Mouse (Mus musculus) MEL (cell line): ENCODE data around the gene Atp8a2. TPM values are rescaled to one million over a fixed set of nuclear protein-coding genes. Genes with fewer than 3 reads are reported as not detected.

ENCODE experiments used
- DNase-seq: peaks from one replicate; pipeline ENCODE4 v3.0.0; 2011; ENCODE audit warnings: low read depth, low spot score
- H3K27ac ChIP-seq: 2 replicates; pipeline ENCODE4 v1.5.1; 2012; ENCODE audit warnings: low read depth, mild to moderate bottlenecking, control low read depth, low read length, moderate library complexity; ENCODE audit not compliant: control insufficient read depth
- H3K27me3 ChIP-seq, 2 experiments: fragments of 150-350 bp in 1 of 2; sonication (generic) in 1 of 2; 2 replicates each; pipeline ENCODE4 v1.6.1; 2012; ENCODE audit warnings: low read length in 2 of 2, mild to moderate bottlenecking in 2 of 2, improper control_type of control experiment in 1 of 2, moderate library complexity in 1 of 2; ENCODE audit not compliant: insufficient read depth in 2 of 2, control insufficient read depth in 1 of 2
- H3K36me3 ChIP-seq, 2 experiments: 2 replicates each; pipeline ENCODE4 v1.6.1; 2012 to 2014; ENCODE audit warnings: low read length in 2 of 2, improper control_type of control experiment in 1 of 2, inconsistent platforms in 1 of 2, mild to moderate bottlenecking in 1 of 2; ENCODE audit not compliant: insufficient read depth in 2 of 2, control insufficient read depth in 1 of 2
- H3K4me1 ChIP-seq, 2 experiments: fragments of 150-350 bp in 1 of 2; sonication (generic) in 1 of 2; 2 replicates each; pipeline ENCODE4 v1.6.1; 2012; ENCODE audit warnings: low read length in 2 of 2, improper control_type of control experiment in 1 of 2, mild to moderate bottlenecking in 1 of 2; ENCODE audit not compliant: insufficient read depth in 2 of 2, control insufficient read depth in 1 of 2
- H3K4me3 ChIP-seq, 2 experiments: fragments of 150-350 bp in 1 of 2; sonication (generic) in 1 of 2; 2 replicates each; pipeline ENCODE4 v1.5.1; 2012; ENCODE audit warnings: low read depth in 2 of 2, low read length in 2 of 2, mild to moderate bottlenecking in 2 of 2, moderate library complexity in 2 of 2, control low read depth in 1 of 2, improper control_type of control experiment in 1 of 2; ENCODE audit not compliant: control insufficient read depth in 1 of 2, insufficient read depth in 1 of 2
- H3K79me2 ChIP-seq: 2 replicates; pipeline ENCODE4 v1.6.1; 2012; ENCODE audit warnings: mild to moderate bottlenecking, low read length, moderate library complexity; ENCODE audit not compliant: control insufficient read depth, poor library complexity, insufficient read depth
- H3K9ac ChIP-seq: 2 replicates; pipeline ENCODE4 v1.6.1; 2012; ENCODE audit warnings: low read depth, mild to moderate bottlenecking, control low read depth, low read length, moderate library complexity; ENCODE audit not compliant: control insufficient read depth, poor library complexity, severe bottlenecking
- H3K9me3 ChIP-seq: fragments of 150-350 bp; sonication (generic); replicated peaks from 2 replicates; pipeline ENCODE4 v1.6.1; 2012; ENCODE audit warnings: mild to moderate bottlenecking, low read length, improper control_type of control experiment, moderate library complexity; ENCODE audit not compliant: insufficient read depth
- BHLHE40 ChIP-seq: IDR thresholded peaks from 2 replicates; pipeline ENCODE4 v1.6.1; 2012; ENCODE audit warnings: low read depth, mild to moderate bottlenecking, inconsistent platforms, low read length, improper control_type of control experiment, borderline replicate concordance
- CHD1 ChIP-seq: IDR thresholded peaks from 2 replicates; pipeline ENCODE4 v1.6.1; 2012; ENCODE audit warnings: low read depth, mild to moderate bottlenecking, inconsistent platforms, low read length, improper control_type of control experiment
- CHD2 ChIP-seq: IDR thresholded peaks from 2 replicates; pipeline ENCODE4 v1.6.1; 2011; ENCODE audit warnings: low read length, improper control_type of control experiment
- CTCF ChIP-seq, 3 experiments: IDR thresholded peaks in 2 of 3; conservative IDR thresholded peaks in 1 of 3; 2 replicates each; pipeline ENCODE4 v1.5.1; 2011 to 2012; ENCODE audit warnings: low read length in 3 of 3, low read depth in 2 of 3, mild to moderate bottlenecking in 2 of 3, improper control_type of control experiment in 1 of 3, inconsistent platforms in 1 of 3, mixed read lengths in 1 of 3, moderate library complexity in 1 of 3; ENCODE audit not compliant: control insufficient read depth in 1 of 3, insufficient read depth in 1 of 3, poor library complexity in 1 of 3, severe bottlenecking in 1 of 3
- ETS1 ChIP-seq: IDR thresholded peaks from 2 replicates; pipeline ENCODE4 v1.6.1; 2012; ENCODE audit warnings: low read depth, mild to moderate bottlenecking, inconsistent platforms, low read length, improper control_type of control experiment, moderate library complexity
- HCFC1 ChIP-seq: IDR thresholded peaks from 2 replicates; pipeline ENCODE4 v1.6.1; 2012; ENCODE audit warnings: low read depth, mild to moderate bottlenecking, inconsistent platforms, low read length, improper control_type of control experiment, moderate library complexity
- MAFK ChIP-seq: IDR thresholded peaks from 2 replicates; pipeline ENCODE4 v1.6.1; 2011; ENCODE audit warnings: low read depth, mild to moderate bottlenecking, low read length, improper control_type of control experiment, borderline replicate concordance
- MAX ChIP-seq: IDR thresholded peaks from 2 replicates; pipeline ENCODE4 v1.6.1; 2011; ENCODE audit warnings: low read length, improper control_type of control experiment
- MXI1 ChIP-seq: IDR thresholded peaks from 2 replicates; pipeline ENCODE4 v1.6.1; 2011; ENCODE audit warnings: mild to moderate bottlenecking, low read depth, low read length, improper control_type of control experiment
- MYB ChIP-seq: IDR thresholded peaks from 2 replicates; pipeline ENCODE4 v1.6.1; 2011; ENCODE audit warnings: mild to moderate bottlenecking, low read depth, low read length, improper control_type of control experiment
- NELFE ChIP-seq: IDR thresholded peaks from 2 replicates; pipeline ENCODE4 v1.6.1; 2011; ENCODE audit warnings: low read depth, low read length, improper control_type of control experiment
- NRF1 ChIP-seq: IDR thresholded peaks from 2 replicates; pipeline ENCODE4 v1.6.1; 2014; ENCODE audit warnings: low read depth, mild to moderate bottlenecking, inconsistent platforms, low read length, improper control_type of control experiment, moderate library complexity; ENCODE audit not compliant: poor library complexity, insufficient read depth, severe bottlenecking
- POLR2A ChIP-seq, 2 experiments: IDR thresholded peaks; 2 replicates each; pipeline ENCODE4 v1.6.1; 2011 to 2012; ENCODE audit warnings: low read length in 2 of 2, mild to moderate bottlenecking in 2 of 2, control low read depth in 1 of 2, improper control_type of control experiment in 1 of 2, low read depth in 1 of 2, moderate library complexity in 1 of 2; ENCODE audit not compliant: control insufficient read depth in 1 of 2, insufficient read depth in 1 of 2, poor library complexity in 1 of 2
- RAD21 ChIP-seq: IDR thresholded peaks from 2 replicates; pipeline ENCODE4 v1.6.1; 2011; ENCODE audit warnings: mild to moderate bottlenecking, low read depth, low read length, improper control_type of control experiment
- SMC3 ChIP-seq: IDR thresholded peaks from 2 replicates; pipeline ENCODE4 v1.6.1; 2011; ENCODE audit warnings: low read depth, low read length, improper control_type of control experiment
- TAL1 ChIP-seq: IDR thresholded peaks from 2 replicates; pipeline ENCODE4 v1.6.1; 2012; ENCODE audit warnings: mild to moderate bottlenecking, inconsistent platforms, low read length, moderate library complexity, mixed read lengths
- TBP ChIP-seq: IDR thresholded peaks from 2 replicates; pipeline ENCODE4 v1.8.0; 2011; ENCODE audit warnings: low read depth, low read length, improper control_type of control experiment
- UBTF ChIP-seq: IDR thresholded peaks from 2 replicates; pipeline ENCODE4 v1.6.1; 2012; ENCODE audit warnings: low read depth, mild to moderate bottlenecking, inconsistent platforms, low read length, improper control_type of control experiment, moderate library complexity, borderline replicate concordance; ENCODE audit not compliant: insufficient read depth
- ZC3H11A ChIP-seq: IDR thresholded peaks from 2 replicates; pipeline ENCODE4 v1.6.1; 2012; ENCODE audit warnings: low read depth, mild to moderate bottlenecking, inconsistent platforms, low read length, improper control_type of control experiment
- ZKSCAN1 ChIP-seq: IDR thresholded peaks from 2 replicates; pipeline ENCODE4 v1.6.1; 2012; ENCODE audit warnings: low read depth, mild to moderate bottlenecking, inconsistent platforms, low read length, improper control_type of control experiment, moderate library complexity
- ZMIZ1 ChIP-seq: IDR thresholded peaks from 2 replicates; pipeline ENCODE4 v1.6.1; 2012; ENCODE audit warnings: low read depth, mild to moderate bottlenecking, inconsistent platforms, low read length, improper control_type of control experiment, moderate library complexity
- polyA plus RNA-seq, 2 experiments: library from polyadenylated mRNA; stranded (reverse) in 1 of 2; unstranded in 1 of 2; fragments of >175 nt in 1 of 2; fragments of >200 nt in 1 of 2; gene quantifications; 2 replicates each; pipeline versions ENCODE4 v1.2.1 to v1.2.4; 2012; ENCODE audit warnings: low replicate concordance in 2 of 2, low read depth in 1 of 2; ENCODE audit not compliant: insufficient read length in 2 of 2, insufficient read depth in 1 of 2, missing spikeins in 1 of 2
- total RNA-seq: library from RNA; depleted of rRNA; stranded (reverse); fragments of 300-350 nt; gene quantifications from 2 replicates; pipeline ENCODE4 v1.2.3, GENCODE M21; 2012

Atp8a2 gene
- total and polyA plus RNA-seq, 3 experiments: 0.29 to 0.39 TPM; not detected in 1

GRCm38 (mm10) chr14:60135801-60136200 lies 61.2 kb downstream of the Atp8a2 start:
- TF ChIP-seq TBP: no peak
- no peak for TF ChIP-seq MAFK
- no peak for TF ChIP-seq RAD21
- no peak for TF ChIP-seq UBTF
- no peak for TF ChIP-seq NRF1
- no peak for TF ChIP-seq ZMIZ1
- no peak for TF ChIP-seq HCFC1
- TF ChIP-seq POLR2A (IDR thresholded peaks at IDR 0.05; ENCODE audit: control insufficient read depth in 1 of 2, insufficient read depth in 1 of 2, low read depth in 1 of 2, low read length in 2 of 2, poor library complexity in 1 of 2): no peak
- TF ChIP-seq ETS1: no peak
- no peak for TF ChIP-seq CHD1
- TF ChIP-seq SMC3: no peak
- TF ChIP-seq BHLHE40: no peak
- no peak for TF ChIP-seq ZKSCAN1
- no peak for TF ChIP-seq CHD2
- no peak for TF ChIP-seq NELFE
- TF ChIP-seq MYB: no peak
- TF ChIP-seq MXI1: no peak
- H3K27ac ChIP-seq: no peak overlapping the region
- no peak overlapping the region for H3K4me3 ChIP-seq
- H3K36me3 ChIP-seq: no peaks in the 10 kb centered on the region
- no peaks in the 10 kb centered on the region for H3K9me3 ChIP-seq
- H3K27me3 ChIP-seq: no peaks in the 10 kb centered on the region; a peak in 1 of 4 replicates
- no peaks in the 10 kb centered on the region for H3K4me1 ChIP-seq
- DNase-seq: no peak
- no peak overlapping the region for H3K9ac ChIP-seq
- no peaks in the 10 kb centered on the region for H3K79me2 ChIP-seq

DNA sequence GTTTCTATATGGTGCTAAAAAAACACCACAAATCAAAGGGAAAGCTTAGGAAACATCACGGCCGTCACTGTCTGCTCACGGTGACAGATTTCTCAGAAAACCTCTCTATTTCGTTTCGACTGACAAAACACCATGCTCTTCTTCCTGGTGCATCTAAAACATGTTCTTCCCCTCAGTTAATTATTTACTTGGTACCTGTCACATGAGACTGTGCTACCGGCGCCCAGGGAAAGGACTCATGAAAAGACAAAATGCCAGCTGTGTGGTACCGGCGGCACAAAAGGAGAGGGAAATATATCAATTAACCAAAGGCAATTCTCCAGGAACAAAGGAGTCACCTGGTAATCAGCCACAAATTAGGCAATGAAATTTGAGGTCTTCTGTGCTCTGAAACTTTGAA lies 62.3 kb downstream of the Atp8a2 start:
- TF ChIP-seq MAFK: no peak
- no peak for TF ChIP-seq CTCF (IDR thresholded peaks at IDR 0.05 in 2 of 3, conservative IDR thresholded peaks at IDR 0.05 in 1 of 3; ENCODE audit: control insufficient read depth in 1 of 3, insufficient read depth in 1 of 3, low read depth in 2 of 3, low read length in 3 of 3, poor library complexity in 1 of 3, severe bottlenecking in 1 of 3)
- no peak for TF ChIP-seq RAD21
- no peak for TF ChIP-seq HCFC1
- no peak for TF ChIP-seq MAX
- no peak for TF ChIP-seq ZC3H11A
- no peak for TF ChIP-seq TAL1
- H3K36me3 ChIP-seq: no peaks in the 10 kb centered on the region
- no peak overlapping the region for H3K27ac ChIP-seq
- no peaks in the 10 kb centered on the region; a peak in 1 of 4 replicates for H3K27me3 ChIP-seq
- DNase-seq: no peak
- no peak overlapping the region for H3K9ac ChIP-seq
- no peak overlapping the region for H3K4me3 ChIP-seq
- H3K79me2 ChIP-seq: no peaks in the 10 kb centered on the region
- no peaks in the 10 kb centered on the region for H3K9me3 ChIP-seq
- H3K4me1 ChIP-seq: no peaks in the 10 kb centered on the region
